Mouse (Mus musculus) cerebellum, postnatal 10 days (tissue): Measurements from ENCODE around the gene Trabd.

Experiments used
- DNase-seq, 2 experiments: peaks; one replicate each; pipeline ENCODE4 v3.0.0; 2021; ENCODE audit warnings: mixed read lengths in 2 of 2

The Trabd gene

DNA sequence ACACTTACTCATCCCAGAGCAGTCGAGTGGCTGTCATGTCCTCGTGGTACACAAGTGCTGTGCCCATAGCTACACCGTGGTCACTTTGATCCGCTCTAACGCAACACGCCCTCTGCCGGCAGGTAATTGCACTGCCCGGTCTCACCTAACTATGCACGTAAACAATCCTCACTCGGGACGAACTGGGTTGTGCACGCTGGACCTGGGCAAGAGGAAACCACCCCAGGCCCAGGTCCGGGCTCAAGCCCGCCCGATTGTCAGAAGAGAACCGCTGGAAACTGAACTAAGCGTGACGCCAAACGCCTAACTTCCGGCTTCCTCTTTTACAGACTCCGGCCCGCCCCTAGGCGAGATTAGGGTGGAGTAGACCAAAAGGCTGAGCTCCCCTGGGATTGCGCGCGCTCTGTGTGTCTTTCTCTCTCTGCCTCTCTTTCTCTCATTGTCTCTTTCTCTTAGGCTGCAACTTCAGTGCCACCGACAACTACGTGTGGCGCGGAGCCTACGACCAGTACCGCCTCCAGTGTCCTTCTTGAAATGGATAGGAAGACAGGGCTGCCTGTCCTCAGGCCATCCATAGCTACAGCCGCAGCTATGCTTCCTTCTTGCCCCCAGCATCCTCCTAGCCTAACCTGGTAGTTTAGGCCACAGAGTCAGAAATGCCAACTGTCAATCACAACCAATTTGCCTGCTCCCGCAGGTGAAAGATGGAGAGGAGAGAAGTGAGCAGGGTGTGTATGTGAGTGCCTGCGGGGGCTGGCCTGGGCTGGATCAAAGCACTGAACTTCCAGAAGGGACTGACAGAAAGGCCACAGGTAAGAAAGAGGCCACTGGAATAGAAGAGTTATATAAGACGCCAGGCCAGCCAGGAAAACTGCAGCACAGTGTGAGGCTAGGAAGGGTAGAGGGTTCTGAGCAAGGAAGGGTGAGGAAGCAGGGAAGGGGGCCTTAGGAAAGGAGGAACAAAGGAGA, 53.7 kb downstream of the Trabd start, which contains the start of gene Hdac10:
Hdac10 (minus strand) TSS at position 319 of the 969 bp plus-strand sequence.
- DNase-seq = peak; percentile 94 to 97

DNA sequence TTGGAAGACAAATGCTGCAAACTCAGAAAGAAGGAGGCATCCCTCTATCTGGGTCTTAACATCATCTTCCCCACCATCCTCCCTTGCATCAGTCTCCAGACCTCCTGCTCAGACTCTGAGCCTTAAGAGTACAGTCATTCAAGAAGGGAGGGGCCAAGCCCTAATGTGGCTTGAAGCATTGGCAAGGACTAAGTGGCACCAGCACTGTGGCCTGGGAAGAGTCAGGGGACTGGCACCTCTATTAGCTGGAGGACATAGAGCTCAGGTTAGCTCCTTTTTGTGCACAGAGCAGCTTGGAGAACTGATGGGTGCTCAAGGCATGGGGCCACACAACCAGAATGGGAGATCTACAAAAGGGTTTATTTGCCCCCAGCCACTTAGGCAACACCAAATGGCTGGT, 55.3 kb downstream of the Trabd start:
- no peak for DNase-seq

DNA sequence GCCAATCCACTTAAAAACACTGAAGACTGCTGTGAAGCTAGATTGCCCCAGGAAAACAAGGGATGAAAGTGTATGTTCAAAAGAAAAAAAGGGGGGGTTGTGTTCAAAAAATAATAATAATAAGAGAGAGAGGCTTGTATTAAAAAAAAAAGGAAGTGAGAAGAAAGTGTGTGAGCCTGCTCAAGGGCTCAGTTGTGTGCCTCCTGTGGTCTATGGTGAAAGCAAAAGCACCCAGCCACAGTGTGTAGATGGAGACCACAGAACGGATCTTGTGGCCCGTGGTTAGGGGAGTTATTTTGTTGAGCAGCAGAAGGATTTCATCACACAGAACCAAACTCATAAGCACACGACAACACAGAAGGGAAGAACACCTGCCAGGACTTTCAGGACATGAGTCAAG, 56.4 kb downstream of the Trabd start:
- no peak for DNase-seq
